ENCODE assay signal across 25 mouse cellular contexts in genomic region chr10:93184351-93184976, GRCm38 (mm10). TPM values are rescaled to one million over a fixed set of nuclear protein-coding genes. Genes with fewer than 3 reads are reported as not detected.
DNase-seq lines count a peak whose midpoint lies in the region; ATAC-seq and TF ChIP-seq lines count a peak whose summit lies in the region.
"Had no signal": no experiment of that assay in that cellular context is flagged by ENCODE, and none has a peak within 500 bp of the region (broad histone marks: within the 10 kb centered on the region; RNA-seq: fewer than 3 reads in every experiment).

No protein-coding gene starts in this region.

- no peak overlapping the region for H3K27ac ChIP-seq in ES-E14 (ENCODE audit: insufficient read depth, low read depth, low read length, poor library complexity, severe bottlenecking)
- no peak overlapping the region for H3K27ac ChIP-seq in layer of hippocampus, adult 2 months
- no peak overlapping the region for H3K27ac ChIP-seq in forebrain, embryonic 13.5 days
- H3K27ac ChIP-seq in forebrain, embryonic 14.5 days (ENCODE audit: low read depth, low read length): no peak overlapping the region
- H3K27ac ChIP-seq: embryonic facial prominence, embryonic 13.5 days; forebrain, embryonic 12.5 days; hindbrain, embryonic 13.5 days; liver, embryonic 13.5 days; neural tube, embryonic 12.5 days had no signal

- H3K9ac ChIP-seq in ES-E14 (ENCODE audit: insufficient read depth, low read depth, low read length, poor library complexity, severe bottlenecking): no peak overlapping the region
- no peak overlapping the region for H3K9ac ChIP-seq in forebrain, embryonic 13.5 days
- H3K9ac ChIP-seq in forebrain, embryonic 14.5 days (ENCODE audit: low read length): no peak overlapping the region
- H3K9ac ChIP-seq: embryonic facial prominence, embryonic 13.5 days; forebrain, embryonic 12.5 days; hindbrain, embryonic 13.5 days; liver, embryonic 13.5 days; neural tube, embryonic 12.5 days had no signal

- in situ Hi-C loops in ES-E14 (cut with MboI; ENCODE audit: low sequenced_read_pairs in 2 of 2, unreplicated experiment in 2 of 2): no loop called here

- no peaks in the 10 kb centered on the region for H3K9me3 ChIP-seq in ES-E14 (ENCODE audit: control insufficient read depth, insufficient read depth, low read depth, low read length)
- H3K9me3 ChIP-seq in forebrain, embryonic 13.5 days (replicated peaks): no peaks in the 10 kb centered on the region
- H3K9me3 ChIP-seq in forebrain, embryonic 14.5 days (replicated peaks; ENCODE audit: control insufficient read depth, low read length): no peaks in the 10 kb centered on the region
- H3K9me3 ChIP-seq: embryonic facial prominence, embryonic 13.5 days; forebrain, embryonic 12.5 days; hindbrain, embryonic 13.5 days; liver, embryonic 13.5 days; neural tube, embryonic 12.5 days had no signal

- H3K36me3 ChIP-seq in ES-E14 (ENCODE audit: control insufficient read depth, insufficient read depth, low read length, poor library complexity, severe bottlenecking): no peaks in the 10 kb centered on the region
- H3K36me3 ChIP-seq in forebrain, embryonic 13.5 days (ENCODE audit: poor library complexity, severe bottlenecking): 0 out of 2 replicates have a peak, but pooled peaks cover 2% of the 10 kb centered on the region
- H3K36me3 ChIP-seq in forebrain, embryonic 14.5 days (ENCODE audit: control insufficient read depth, insufficient read depth, low read length): no peaks in the 10 kb centered on the region
- H3K36me3 ChIP-seq: forebrain, embryonic 12.5 days; hindbrain, embryonic 13.5 days; liver, embryonic 13.5 days; neural tube, embryonic 12.5 days had no signal

- H3K4me2 ChIP-seq in forebrain, embryonic 13.5 days: no peak overlapping the region
- H3K4me2 ChIP-seq in forebrain, embryonic 14.5 days (ENCODE audit: low read length): no peak overlapping the region
- H3K4me2 ChIP-seq: embryonic facial prominence, embryonic 13.5 days; forebrain, embryonic 12.5 days; hindbrain, embryonic 13.5 days; liver, embryonic 13.5 days; neural tube, embryonic 12.5 days had no signal

- no peak for ATAC-seq in forebrain, embryonic 13.5 days
- no peak for ATAC-seq in forebrain, embryonic 14.5 days

- no peaks in the 10 kb centered on the region for H3K27me3 ChIP-seq in forebrain, embryonic 13.5 days
- no peaks in the 10 kb centered on the region for H3K27me3 ChIP-seq in forebrain, embryonic 14.5 days (replicated peaks; ENCODE audit: control insufficient read depth, insufficient read depth, low read length)
- H3K27me3 ChIP-seq: embryonic facial prominence, embryonic 13.5 days; forebrain, embryonic 12.5 days; hindbrain, embryonic 13.5 days; liver, embryonic 13.5 days; neural tube, embryonic 12.5 days had no signal

- 89% methylated on average over 8 of the region's 8 CpGs for WGBS in forebrain, embryonic 13.5 days
- 88% methylated on average over 8 of the region's 8 CpGs for WGBS in forebrain, embryonic 14.5 days

- peaks cover 6 to 12% of the 10 kb centered on the region in 2 experiments; a peak in 3 of 4 replicates for H3K4me1 ChIP-seq in ES-E14 (ENCODE audit: control insufficient read depth in 2 of 2, insufficient read depth in 2 of 2, low read length in 2 of 2, poor library complexity in 1 of 2)
- peaks cover 4% of the 10 kb centered on the region; the same call in 1 of the 2 replicates for H3K4me1 ChIP-seq in forebrain, embryonic 13.5 days
- H3K4me1 ChIP-seq in forebrain, embryonic 14.5 days (ENCODE audit: control insufficient read depth, insufficient read depth, low read length): no peaks in the 10 kb centered on the region

- DNase-seq in cerebellum, adult 9-11 months: peak; percentile 0
- no peak for DNase-seq in cerebellum, adult 18-20 months
- DNase-seq in ES-E14 (ENCODE audit: low read depth, low spot score): no peak
- peak; percentile 57 for DNase-seq in induced T-regulatory cell, adult 2 months (ENCODE audit: low read depth)
- DNase-seq in layer of hippocampus, adult 2 months (ENCODE audit: low spot score in 2 of 2): no peak
- no peak for DNase-seq in forebrain, embryonic 14.5 days (ENCODE audit: low spot score)
- DNase-seq: adrenal gland, postnatal 36 days; cerebellum, adult 11 months; cerebellum, postnatal 14 days; heart, adult 18-20 months; heart, postnatal 36 days; kidney, adult 2 months; kidney, postnatal 10 days; liver, embryonic 13.5 days; lung, adult 2 months; midbrain, embryonic 14.5 days; retina, postnatal 1 day; right cerebral cortex, postnatal 25 days; thymus, postnatal 25 days had no signal

- H3K4me3 ChIP-seq in ES-E14 (ENCODE audit: insufficient read depth in 1 of 2, low read depth in 1 of 2, low read length in 2 of 2, poor library complexity in 1 of 2, severe bottlenecking in 1 of 2): no peak overlapping the region
- H3K4me3 ChIP-seq in layer of hippocampus, adult 2 months: no peak overlapping the region
- no peak overlapping the region for H3K4me3 ChIP-seq in forebrain, embryonic 13.5 days
- H3K4me3 ChIP-seq in forebrain, embryonic 14.5 days (ENCODE audit: low read depth, low read length): no peak overlapping the region
- H3K4me3 ChIP-seq: embryonic facial prominence, embryonic 13.5 days; erythroblast, embryonic 14.5 days; forebrain, embryonic 12.5 days; hindbrain, embryonic 13.5 days; liver, embryonic 13.5 days; neural tube, embryonic 12.5 days had no signal

- TF ChIP-seq CTCF in layer of hippocampus, adult 2 months (conservative IDR thresholded peaks at IDR 0.05): no peak

TF ChIP-seq in ES-E14, 5 proteins besides CTCF, POLR2A, EP300 and RAD21:
- no peak for TF ChIP-seq ZC3H11A (IDR thresholded peaks at IDR 0.05; ENCODE audit: borderline replicate concordance, low read depth, low read length)
- peak; percentile 87 for TF ChIP-seq CHD2 (IDR thresholded peaks at IDR 0.05; ENCODE audit: low read depth, low read length)

RNA-seq across cellular contexts. Expression of gene Cdk17, which starts 23.8 kb away (rescaled TPM):
- total RNA-seq in ES-E14 (2012; rRNA removed): 26.5 and 28.0 TPM in 2 replicates
- total RNA-seq in layer of hippocampus, adult 2 months (2021): 100 to 1,000 TPM; 206 to 219 TPM
- polyA plus RNA-seq in forebrain, embryonic 13.5 days (2015; fragmentation: Nextera tagmentation; extraction: Ambion mirVana): 36.9 and 39.3 TPM in 2 replicates
- 52.5 and 53.8 TPM in 2 replicates for polyA plus RNA-seq in forebrain, embryonic 14.5 days (2014; fragmentation: Nextera tagmentation; extraction: Ambion mirVana)

Comparison
In these comparisons a context has a peak if more than half of its experiments do, and no peak if none do; other contexts are left out.
1. DNase-seq: peak in cerebellum, adult 9-11 months (single experiment) and induced T-regulatory cell, adult 2 months (single experiment); none in cerebellum, adult 18-20 months (0 of 2), ES-E14 (single experiment), layer of hippocampus, adult 2 months (0 of 2) and forebrain, embryonic 14.5 days (single experiment).